Mouse (Mus musculus): Measurements from ENCODE around the gene Ddc.

- TF ChIP-seq CTCF (IDR thresholded peaks at IDR 0.05; ENCODE audit: low read depth) = no peak
- no peak for TF ChIP-seq EP300 (IDR thresholded peaks at IDR 0.05; ENCODE audit: low read depth)
Measured at GRCm38 (mm10) chr11:11929059-11929458, 31.1 kb upstream of the Ddc start.
